Mouse (Mus musculus): Measurements from ENCODE around the gene Fam92b. TPM values are rescaled to one million over a fixed set of nuclear protein-coding genes. Genes with fewer than 3 reads are reported as not detected.

Gene Fam92b
- total RNA-seq, 1 experiment from 2014 or later: 1.0 TPM

Other genes starting within 250 kb of the Fam92b start
- 6.9 and 8.3 TPM in 2 replicates for gene Crispld2, start 185.0 kb downstream of the Fam92b start, total RNA-seq (2021)
- gene Zdhhc7, start 76.0 kb downstream of the Fam92b start, total RNA-seq (2021): 45.3 and 48.1 TPM in 2 replicates
- 58.4 and 60.7 TPM in 2 replicates for gene 6430548M08Rik, start 63.3 kb downstream of the Fam92b start, total RNA-seq (2021)
- 29.9 and 33.9 TPM in 2 replicates for gene Gse1, start 51.0 kb upstream of the Fam92b start, total RNA-seq (2021)